In the genomic region with DNA sequence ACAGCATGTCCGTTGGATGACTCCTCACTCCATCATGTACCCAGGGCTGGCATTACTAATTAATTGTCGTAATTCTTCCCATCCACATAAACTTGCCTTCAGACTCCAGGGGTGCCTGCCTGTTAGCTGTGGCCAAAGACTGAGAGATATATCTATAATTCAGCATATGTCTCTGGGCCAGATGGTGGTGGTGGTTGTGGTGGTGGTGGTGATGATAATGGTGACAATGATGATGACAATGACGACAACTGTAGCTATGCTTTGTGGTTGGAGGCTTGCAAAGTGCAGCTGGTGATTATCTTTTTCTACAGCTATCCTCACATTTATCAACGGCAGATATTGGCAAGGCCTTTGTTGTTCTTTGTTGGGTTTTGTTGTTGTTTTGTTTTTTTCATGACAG, we compare ENCODE assay signal across 23 mouse cellular contexts. TPM values are rescaled to one million over a fixed set of nuclear protein-coding genes. Genes with fewer than 3 reads are reported as not detected.
"Had no signal": no experiment of that assay in that cellular context is flagged by ENCODE, and none has a peak within 500 bp of the region (broad histone marks: within the 10 kb centered on the region; RNA-seq: fewer than 3 reads in every experiment).

No protein-coding gene starts in this region.

- H3K9me3 ChIP-seq: neural tube, embryonic 12.5 days; neural tube, embryonic 13.5 days; neural tube, embryonic 15.5 days; stomach, embryonic 15.5 days had no signal

- H3K27ac ChIP-seq: neural tube, embryonic 12.5 days; neural tube, embryonic 13.5 days; neural tube, embryonic 15.5 days; stomach, embryonic 15.5 days; stomach, postnatal 0 days had no signal

- H3K9ac ChIP-seq: neural tube, embryonic 12.5 days; neural tube, embryonic 13.5 days; neural tube, embryonic 15.5 days; stomach, embryonic 15.5 days had no signal

- H3K4me1 ChIP-seq: stomach, embryonic 15.5 days had no signal

- DNase-seq: retina, postnatal 1 day; right cerebral cortex, adult 18-20 months; right cerebral cortex, postnatal 14 days; right cerebral cortex, postnatal 25 days; right cerebral cortex, postnatal 4 days; spleen, adult 18-20 months; thymus, adult 18-20 months; thymus, adult 2 months; thymus, postnatal 14 days; thymus, postnatal 25 days; thymus, postnatal 36 days; thymus, postnatal 4 days had no signal

- H3K27me3 ChIP-seq: neural tube, embryonic 12.5 days had no signal

- H3K4me3 ChIP-seq: neural tube, embryonic 12.5 days; neural tube, embryonic 13.5 days; neural tube, embryonic 15.5 days; stomach, embryonic 15.5 days had no signal

- H3K36me3 ChIP-seq: neural tube, embryonic 12.5 days; neural tube, embryonic 13.5 days; neural tube, embryonic 15.5 days; stomach, embryonic 15.5 days had no signal

- H3K4me2 ChIP-seq: neural tube, embryonic 12.5 days; neural tube, embryonic 13.5 days; neural tube, embryonic 15.5 days; stomach, embryonic 15.5 days had no signal

RNA-seq across cellular contexts. Expression of gene Slc32a1, which starts 17.2 kb away (rescaled TPM):
- total RNA-seq: neutrophil, adult 5-6 weeks had no signal
- polyA plus RNA-seq: small intestine, adult 2 months; stomach, embryonic 14.5 days; stomach, embryonic 15.5 days; stomach, embryonic 16.5 days; stomach, postnatal 0 days; thymus, postnatal 0 days; urinary bladder, adult 2 months had no signal
